Mouse (Mus musculus): ENCODE results near the gene Mgll. TPM values are rescaled to one million over a fixed set of nuclear protein-coding genes. Genes with fewer than 3 reads are reported as not detected.

The Mgll gene
- total RNA-seq, 2 experiments from 2014 or later, result 173 to 177 TPM

DNA sequence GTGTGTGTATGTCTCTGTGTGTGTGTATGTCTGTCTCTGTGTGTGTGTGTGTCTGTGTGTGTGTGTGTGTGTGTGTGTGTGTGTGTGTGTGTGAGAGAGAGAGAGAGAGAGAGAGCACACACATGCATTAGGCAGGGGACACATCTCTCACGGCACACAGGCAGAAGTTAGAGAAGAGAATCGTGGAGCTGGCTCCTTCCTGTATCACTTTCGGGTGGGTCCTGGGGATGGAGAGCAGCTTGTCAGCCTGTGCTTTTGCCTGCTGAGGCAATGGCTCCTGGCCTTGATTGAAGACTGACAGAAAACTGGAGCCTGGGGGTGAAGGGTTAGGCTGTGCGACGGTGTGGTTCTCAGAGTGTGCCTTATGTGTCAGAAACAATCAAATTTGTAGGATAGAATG is 8.2 kb upstream of the Mgll start:
- intact Hi-C loops (cut with DNase I), result no loop called here
- no peak for DNase-seq

- intact Hi-C loops (cut with DNase I), result no loop called here
- peak in 1 of 2 experiments; percentile 43 for DNase-seq
These were observed 6.8 kb upstream of the Mgll start for GRCm38 (mm10) chr6:88717143-88718032.

- no peak for DNase-seq
- intact Hi-C loops (cut with DNase I), result no loop called here
These were observed 6.0 kb upstream of the Mgll start for GRCm38 (mm10) chr6:88718033-88718725.

DNA sequence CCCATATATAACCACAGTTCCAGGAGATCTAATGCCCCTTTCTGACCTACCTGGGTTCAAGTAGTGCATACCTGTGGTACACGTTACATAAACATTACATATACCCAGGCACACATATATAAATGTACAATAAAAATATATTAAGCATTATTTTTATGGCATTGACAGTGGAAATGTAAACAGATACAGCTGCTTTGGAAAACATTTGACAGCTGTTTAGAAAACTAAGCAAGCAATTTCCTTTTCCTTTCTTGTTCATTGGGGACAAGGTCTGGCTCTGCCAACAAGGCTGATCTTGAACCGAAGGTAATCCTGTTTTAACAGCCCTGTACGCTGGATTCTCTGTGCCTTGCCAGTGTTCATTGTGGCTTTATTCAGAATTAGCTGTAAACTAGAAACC is 3.2 kb upstream of the Mgll start:
- intact Hi-C loops (cut with DNase I), result loop anchor here (5.0 kb wide), 1 partner anchor 129 kb away; no protein-coding TSS in a partner anchor
- DNase-seq, result no peak

- no peak for DNase-seq
- intact Hi-C loops (cut with DNase I), result loop anchor here (5.0 kb wide), 1 partner anchor 131 kb away; no protein-coding TSS in a partner anchor
These were observed 1.3 kb upstream of the Mgll start for GRCm38 (mm10) chr6:88722906-88723305.

GRCm38 (mm10) chr6:88723806-88724312 is 353 bp upstream of the Mgll start:
- intact Hi-C loops (cut with DNase I), result loop anchor here (2.0 to 5.0 kb wide), 2 partner anchors 103 to 132 kb away; no protein-coding TSS in a partner anchor
- no peak for DNase-seq

DNA sequence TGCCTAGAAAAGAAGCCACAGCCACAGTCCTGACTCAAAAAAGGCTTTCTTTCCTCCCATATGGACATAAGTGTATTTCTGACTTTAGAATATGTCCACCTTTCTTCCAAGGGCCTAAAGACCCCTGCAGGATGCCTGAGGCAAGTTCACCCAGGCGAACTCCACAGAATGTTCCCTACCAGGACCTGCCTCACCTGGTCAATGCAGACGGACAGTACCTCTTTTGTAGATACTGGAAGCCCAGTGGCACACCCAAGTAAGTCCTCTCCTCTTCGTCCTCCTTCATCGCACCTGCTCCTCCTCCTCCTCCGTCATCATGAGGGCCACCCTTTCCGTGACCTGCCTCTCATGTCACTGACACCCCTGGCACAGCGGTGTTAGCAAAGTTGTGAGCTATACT is 1.4 kb downstream of the Mgll start:
- intact Hi-C loops (cut with DNase I), result loop anchor here (2.0 kb wide), 1 partner anchor 101 kb away; no protein-coding TSS in a partner anchor
- DNase-seq, result no peak

- DNase-seq, result no peak
- intact Hi-C loops (cut with DNase I), result loop anchor here (2.0 kb wide), 1 partner anchor 32 kb away; no protein-coding TSS in a partner anchor
These were observed 2.3 kb downstream of the Mgll start for GRCm38 (mm10) chr6:88726252-88727211.

DNA sequence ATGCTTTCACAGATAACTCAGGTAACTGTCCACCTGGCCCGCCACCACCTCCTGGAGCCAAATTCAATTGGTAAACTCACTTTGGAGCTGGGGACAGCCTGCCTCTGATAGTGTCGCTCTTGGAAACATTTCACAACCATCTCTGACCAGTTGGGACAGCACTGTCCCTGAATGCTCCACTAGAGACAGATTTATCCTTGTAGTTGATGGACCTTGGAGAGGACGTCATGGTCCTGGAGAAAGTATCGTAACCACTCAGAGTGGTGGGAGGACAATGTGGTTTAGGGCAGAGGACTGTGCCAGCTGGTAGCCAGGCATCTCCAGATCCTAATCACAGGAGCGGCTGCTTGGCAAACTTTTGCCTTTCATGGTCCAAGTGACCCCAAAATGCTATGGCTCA is 3.3 kb downstream of the Mgll start:
- intact Hi-C loops (cut with DNase I), result loop anchor here (2.0 kb wide), 1 partner anchor 31 kb away; no protein-coding TSS in a partner anchor
- no peak for DNase-seq

DNA sequence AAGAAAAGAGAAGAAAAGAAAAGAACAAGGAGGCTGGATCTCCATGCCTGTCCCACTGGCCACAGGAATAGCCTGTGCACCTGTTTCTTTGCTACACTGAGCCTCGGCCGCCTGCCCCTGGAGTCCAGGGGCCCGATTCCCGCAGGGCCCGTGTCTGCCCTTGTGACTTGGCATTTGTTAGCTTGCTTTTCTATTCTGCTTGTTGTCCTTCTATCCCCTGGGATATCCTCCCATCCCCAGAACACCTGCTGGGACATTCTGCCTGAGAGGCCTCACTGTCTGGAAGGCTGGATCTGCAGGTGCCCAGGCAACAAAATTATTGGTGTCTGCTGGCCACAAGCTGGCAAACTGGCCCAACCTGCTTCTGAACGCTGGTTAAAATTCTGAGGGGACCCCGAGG is 3.8 kb downstream of the Mgll start:
- DNase-seq, result no peak
- intact Hi-C loops (cut with DNase I), result no loop called here

- intact Hi-C loops (cut with DNase I), result no loop called here
- DNase-seq, result no peak
These were observed 4.3 kb downstream of the Mgll start for GRCm38 (mm10) chr6:88728515-88728914.

DNA sequence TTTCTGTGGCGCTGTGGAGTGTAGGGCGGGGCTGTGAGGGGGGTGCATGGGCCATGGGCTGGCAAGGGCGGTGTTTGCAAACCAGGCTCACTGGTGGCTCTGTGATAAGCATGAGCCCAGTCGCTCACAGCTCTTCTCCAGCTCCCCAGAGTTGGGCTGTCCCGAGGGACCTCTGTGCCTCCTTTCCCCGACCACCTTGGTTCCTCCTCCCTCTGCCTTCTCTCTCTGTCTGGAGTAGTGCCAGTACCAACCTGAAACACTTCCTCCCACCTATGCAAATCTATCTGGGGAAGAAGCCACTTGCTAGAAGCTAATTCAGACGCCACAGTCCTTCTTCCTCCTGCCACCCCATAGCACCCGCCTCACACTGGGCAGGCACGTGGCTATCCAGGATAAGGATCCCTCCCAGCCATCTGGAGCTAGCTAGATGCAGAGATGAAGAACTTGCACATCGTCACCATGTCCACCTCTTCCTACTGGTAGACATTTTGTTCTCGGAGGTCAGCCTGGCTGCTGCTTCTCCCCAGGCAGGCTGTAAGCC is 7.1 kb downstream of the Mgll start:
- no peak for DNase-seq
- intact Hi-C loops (cut with DNase I), result no loop called here

DNA sequence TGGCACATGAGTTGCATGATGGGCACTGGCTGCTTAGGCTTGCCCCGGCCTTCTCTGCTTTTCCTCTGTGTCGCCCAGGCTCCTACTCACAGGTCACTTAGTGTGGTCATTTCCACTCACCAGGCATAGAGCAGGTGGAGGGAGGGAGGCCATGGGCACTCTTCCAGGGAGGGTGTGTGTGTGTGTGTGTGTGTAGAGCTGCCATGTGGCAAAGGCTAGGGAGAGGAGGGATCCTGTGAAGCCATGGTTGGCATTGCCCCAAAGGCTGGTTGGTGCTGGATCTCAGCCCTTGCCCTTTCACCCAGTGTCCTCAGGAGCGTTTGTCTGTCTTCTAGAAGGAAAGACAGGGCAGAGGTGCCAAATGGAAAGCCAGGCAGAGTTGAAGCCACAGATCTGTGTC is 7.8 kb downstream of the Mgll start:
- intact Hi-C loops (cut with DNase I), result no loop called here
- peak; percentile 62 to 78 for DNase-seq

GRCm38 (mm10) chr6:88732643-88733613 is 8.7 kb downstream of the Mgll start:
- intact Hi-C loops (cut with DNase I), result no loop called here
- no peak for DNase-seq

- DNase-seq, result no peak
- intact Hi-C loops (cut with DNase I), result no loop called here
These were observed 12.1 kb downstream of the Mgll start for GRCm38 (mm10) chr6:88736337-88736736.

GRCm38 (mm10) chr6:88736741-88737508 is 12.7 kb downstream of the Mgll start:
- peak in 1 of 2 experiments; percentile 35 for DNase-seq
- intact Hi-C loops (cut with DNase I), result no loop called here

DNA sequence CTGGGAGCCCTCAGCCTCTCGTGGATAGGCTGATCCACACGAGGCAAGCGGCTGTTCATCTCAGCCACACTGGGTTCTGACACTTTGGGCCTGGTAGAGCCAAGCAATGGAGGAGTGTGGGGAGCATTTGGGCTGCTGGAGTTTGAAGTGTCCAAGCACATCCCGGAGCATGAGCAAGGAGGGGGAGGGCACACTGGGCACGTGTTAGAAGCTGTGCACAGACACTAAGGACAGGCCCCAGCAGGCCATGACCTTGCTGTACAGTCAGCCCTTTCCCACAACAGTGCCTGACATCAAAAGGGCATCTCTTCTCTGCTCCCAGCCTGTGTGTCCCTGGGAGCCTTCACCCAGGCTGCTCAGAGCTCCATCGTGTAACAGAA is 13.3 kb downstream of the Mgll start:
- intact Hi-C loops (cut with DNase I), result no loop called here
- DNase-seq, result no peak

- no peak for DNase-seq
- intact Hi-C loops (cut with DNase I), result no loop called here
These were observed 16.8 kb downstream of the Mgll start for GRCm38 (mm10) chr6:88741041-88741440.

All from heart, postnatal 14 days (tissue).